Mouse (Mus musculus) neural tube, embryonic 14.5 days (tissue): ENCODE data around the gene Lrpprc. TPM values are rescaled to one million over a fixed set of nuclear protein-coding genes. Genes with fewer than 3 reads are reported as not detected.

Source experiments
- ATAC-seq: fragments of 200-750 bp; cut with Nextera tagmentation; 2 replicates; pipeline ENCODE4 v1.8.0; 2017; ENCODE audit warnings: low read depth, mild to moderate bottlenecking, moderate TSS enrichment, moderate library complexity
- H3K27ac ChIP-seq: fragments of 300-500 bp; sonication (generic); 2 replicates; pipeline ENCODE4 v1.5.1; 2014; ENCODE audit warnings: low read depth, mild to moderate bottlenecking, control low read depth, low read length, moderate library complexity, mixed read lengths
- H3K27me3 ChIP-seq: fragments of 300-500 bp; sonication (generic); 2 replicates; pipeline ENCODE4 v1.6.1; 2014; ENCODE audit warnings: low read length; ENCODE audit not compliant: control insufficient read depth, insufficient read depth
- H3K36me3 ChIP-seq: fragments of 300-500 bp; sonication (generic); 2 replicates; pipeline ENCODE4 v1.6.1; 2014; ENCODE audit warnings: low read length, mixed read lengths; ENCODE audit not compliant: control insufficient read depth, insufficient read depth
- H3K4me1 ChIP-seq: fragments of 300-500 bp; sonication (generic); 2 replicates; pipeline ENCODE4 v1.6.1; 2014; ENCODE audit warnings: low read length; ENCODE audit not compliant: control insufficient read depth, insufficient read depth
- H3K4me2 ChIP-seq: fragments of 300-500 bp; sonication (generic); 2 replicates; pipeline ENCODE4 v1.6.1; 2014; ENCODE audit warnings: mild to moderate bottlenecking, low read depth, low read length, control low read depth
- H3K4me3 ChIP-seq: fragments of 300-500 bp; sonication (generic); 2 replicates; pipeline ENCODE4 v1.5.1; 2014; ENCODE audit warnings: low read depth, low read length, control low read depth, mixed read lengths
- H3K9ac ChIP-seq: fragments of 300-500 bp; sonication (generic); replicated peaks from 2 replicates; pipeline ENCODE4 v1.6.1; 2014; ENCODE audit warnings: low read depth, mild to moderate bottlenecking, control low read depth, low read length, mixed read lengths
- H3K9me3 ChIP-seq: fragments of 300-500 bp; sonication (generic); 2 replicates; pipeline ENCODE4 v1.6.1; 2016; ENCODE audit warnings: low read length; ENCODE audit not compliant: control insufficient read depth
- WGBS: fragments of 180-500 bp; shearing (Covaris S2); extraction: QIAGEN DNeasy Blood & Tissue Kit; methylation state at CpG from one replicate; pipeline ENCODE4 v1.1.7; 2014; 5-methylcytosine and 5-hydroxymethylcytosine counted together
- polyA plus RNA-seq: library from polyadenylated mRNA; unstranded; fragments of >200 nt; fragmentation: Nextera tagmentation; extraction: Ambion mirVana; gene quantifications from 2 replicates; pipeline ENCODE4 v1.2.1, GENCODE M21; 2014

Gene Lrpprc
- polyA plus RNA-seq, 1 experiment from 2014 or later, result 53.1 TPM

GRCm38 (mm10) chr17:84657782-84658181 lies 132.8 kb downstream of the Lrpprc start:
- WGBS, result 73% methylated on average over 7 of the region's 7 CpGs
- no peak for ATAC-seq
- Histone ChIP-seq H3K9ac (no peak overlapping the region), H3K4me3 (no peak overlapping the region), H3K27ac (no peak overlapping the region), H3K4me1 (peaks cover 9% of the 10 kb centered on the region; the same call in 1 of the 2 replicates), H3K27me3 (no peaks in the 10 kb centered on the region), H3K4me2 (no peak overlapping the region), H3K36me3 (no peaks in the 10 kb centered on the region), H3K9me3 (no peaks in the 10 kb centered on the region)

DNA sequence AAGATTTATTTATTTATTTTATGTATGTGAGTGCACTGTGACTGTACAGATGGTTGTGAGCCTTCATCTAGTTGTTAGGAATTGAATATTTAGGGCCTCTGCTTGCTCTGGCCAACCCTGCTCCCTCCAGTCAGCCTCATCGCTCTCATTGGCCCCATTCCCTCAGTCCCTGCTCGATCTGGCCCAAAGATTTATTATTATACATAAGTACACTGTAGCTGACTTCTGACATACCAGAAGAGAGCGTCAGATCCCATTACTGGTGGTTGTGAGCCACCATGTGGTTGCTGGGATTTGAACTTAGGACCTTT lies 133.2 kb downstream of the Lrpprc start:
- no peak overlapping the region for H3K4me2 ChIP-seq
- WGBS, result 50% methylated on average over 3 of the region's 3 CpGs

GRCm38 (mm10) chr17:84656653-84657421 lies 133.8 kb downstream of the Lrpprc start:
- Histone ChIP-seq H3K9me3 (no peaks in the 10 kb centered on the region), H3K4me1 (peaks cover 9% of the 10 kb centered on the region; the same call in 1 of the 2 replicates), H3K4me2 (no peak overlapping the region; the same call in 1 of the 2 replicates), H3K4me3 (no peak overlapping the region), H3K36me3 (no peaks in the 10 kb centered on the region), H3K27ac (0 out of 2 replicates have a peak overlapping the region, but pooled peaks have one; percentile 16), H3K27me3 (no peaks in the 10 kb centered on the region), H3K9ac (no peak overlapping the region)
- 25% methylated on average over 19 of the region's 19 CpGs for WGBS
- peak; percentile 67 for ATAC-seq

More for the DNA sequence above, 133.2 kb downstream of the Lrpprc start:
- Histone ChIP-seq H3K9me3 (no peaks in the 10 kb centered on the region), H3K4me1 (peaks cover 9% of the 10 kb centered on the region; the same call in 1 of the 2 replicates), H3K4me3 (no peak overlapping the region), H3K27ac (no peak overlapping the region), H3K9ac (no peak overlapping the region), H3K36me3 (no peaks in the 10 kb centered on the region), H3K27me3 (no peaks in the 10 kb centered on the region)
- ATAC-seq, result peak; percentile 39; the same call in 1 of the 2 replicates

DNA sequence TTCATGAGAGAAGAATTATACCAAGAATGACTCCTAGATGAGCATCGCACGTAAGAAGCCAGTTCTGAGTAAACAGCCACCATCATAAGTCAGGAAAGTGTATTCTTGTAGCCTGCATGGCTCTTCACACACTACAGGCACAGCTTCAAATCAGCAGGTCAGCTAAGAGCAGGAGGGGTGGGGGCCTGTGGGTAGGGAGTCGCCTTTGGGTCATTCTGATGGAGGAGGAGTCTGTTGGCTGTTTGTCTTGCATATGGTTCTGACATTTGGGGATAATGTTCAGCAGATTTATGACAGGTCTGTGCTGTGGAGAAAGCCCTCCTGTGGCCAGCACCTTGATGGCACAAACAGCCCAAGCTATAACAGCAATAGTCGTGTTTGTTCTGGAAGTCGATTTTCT lies 134.4 kb downstream of the Lrpprc start:
- Histone ChIP-seq H3K36me3 (no peaks in the 10 kb centered on the region), H3K9me3 (no peaks in the 10 kb centered on the region), H3K4me1 (peaks cover 9% of the 10 kb centered on the region; the same call in 1 of the 2 replicates), H3K4me2 (no peak overlapping the region), H3K27ac (0 out of 2 replicates have a peak overlapping the region, but pooled peaks have one; percentile 16), H3K27me3 (no peaks in the 10 kb centered on the region), H3K9ac (no peak overlapping the region), H3K4me3 (no peak overlapping the region)
- ATAC-seq, result 0 out of 2 replicates have a peak, but pooled peaks have one; percentile 42
- 41% methylated on average over 5 of the region's 5 CpGs for WGBS

Other genes with a start within 250 kb of the Lrpprc start
- 32.1 TPM in 2 replicates for gene Dync2li1, start 164.3 kb downstream of the Lrpprc start, polyA plus RNA-seq
- gene Abcg8, start 114.5 kb downstream of the Lrpprc start, polyA plus RNA-seq, result not detected in 2 replicates
- gene Abcg5, start 107.8 kb downstream of the Lrpprc start, polyA plus RNA-seq, result 0.50 and 0.66 TPM in 2 replicates
- gene Ppm1b, start 166.0 kb upstream of the Lrpprc start, polyA plus RNA-seq, result 82.9 and 98.4 TPM in 2 replicates
- 0.27 and 0.41 TPM in 2 replicates for gene Slc3a1, start 237.6 kb upstream of the Lrpprc start, polyA plus RNA-seq